Mouse (Mus musculus): ENCODE measurements at regions not wholly inside any gene's neighbourhood (a gene's known extent, or its start where the extent isn't known, plus 50 kb on each side); places are given as distances from the start of the nearest gene placed in this dataset.
A peak's percentile ranks its signal among the peaks of the same experiment; 100 is the strongest.

GRCm38 (mm10) chr4:79052723-79053122 lies 841.0 kb upstream of the Ptprd start:
- peak; percentile 56 to 87 for DNase-seq (ENCODE audit: low spot score in 2 of 2)

More at GRCm38 (mm10) chr4:79052723-79053122, 841.0 kb upstream of the Ptprd start:
- intact Hi-C loops (cut with DNase I), result loop anchor here (5.0 to 10.0 kb wide), 3 partner anchors 1405 to 1585 kb away; no protein-coding TSS in a partner anchor
